Mouse (Mus musculus) spleen, postnatal 0 days (tissue): ENCODE results near the gene Pgam1. TPM values are rescaled to one million over a fixed set of nuclear protein-coding genes. Genes with fewer than 3 reads are reported as not detected.

Source experiments
- polyA plus RNA-seq: library from polyadenylated mRNA; unstranded; fragments of >200 nt; fragmentation: Nextera tagmentation; extraction: Ambion mirVana; gene quantifications from 2 replicates; pipeline ENCODE4 v1.2.1, GENCODE M21; 2015

Gene Pgam1
- 136 and 152 TPM in 2 replicates for polyA plus RNA-seq

DNA sequence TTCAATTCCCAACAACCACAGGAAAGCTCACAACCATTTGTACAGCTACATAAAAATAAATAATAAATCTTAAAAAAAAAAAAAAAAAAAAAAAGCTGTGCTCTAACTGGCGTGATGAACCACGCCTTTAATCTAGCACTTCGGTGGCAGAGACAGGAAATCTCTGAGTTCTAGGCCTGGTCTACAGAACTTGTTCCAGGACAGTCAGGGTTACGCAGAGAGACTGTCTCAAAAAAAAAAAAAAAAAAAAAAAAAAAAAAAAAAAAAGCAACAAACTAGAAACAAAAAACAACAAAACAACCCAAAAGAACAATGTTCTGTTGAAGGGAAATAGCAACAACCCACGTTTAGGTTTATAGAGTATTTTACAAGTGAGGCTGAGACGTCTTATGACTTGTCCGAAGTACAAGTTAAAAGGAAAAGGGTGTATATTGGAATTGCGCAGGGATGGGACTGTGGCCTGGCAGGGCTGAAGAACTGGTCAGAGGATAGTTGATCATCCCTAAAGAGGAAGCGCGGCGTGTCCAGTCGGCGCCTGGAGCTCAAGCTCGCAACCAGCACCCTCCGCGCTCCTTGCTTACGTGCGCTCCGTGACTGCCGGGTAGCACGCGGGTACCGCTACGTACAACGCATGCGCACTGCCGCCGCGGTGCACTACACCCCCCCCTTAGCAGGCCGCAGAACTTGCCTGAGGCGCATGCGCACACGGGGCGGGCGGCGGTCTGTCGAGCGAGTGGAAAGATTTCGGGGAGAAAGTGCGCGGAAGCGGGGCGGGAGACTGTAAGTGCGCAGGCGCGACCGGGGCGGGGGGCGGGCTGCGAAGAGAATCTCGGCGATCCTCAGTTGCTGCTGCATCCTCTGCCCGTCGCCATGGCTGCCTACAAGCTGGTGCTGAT lies at the start of gene Pgam1:
TSS of gene Pgam1 (plus strand) at position 746 of the 896 bp plus-strand sequence.

DNA sequence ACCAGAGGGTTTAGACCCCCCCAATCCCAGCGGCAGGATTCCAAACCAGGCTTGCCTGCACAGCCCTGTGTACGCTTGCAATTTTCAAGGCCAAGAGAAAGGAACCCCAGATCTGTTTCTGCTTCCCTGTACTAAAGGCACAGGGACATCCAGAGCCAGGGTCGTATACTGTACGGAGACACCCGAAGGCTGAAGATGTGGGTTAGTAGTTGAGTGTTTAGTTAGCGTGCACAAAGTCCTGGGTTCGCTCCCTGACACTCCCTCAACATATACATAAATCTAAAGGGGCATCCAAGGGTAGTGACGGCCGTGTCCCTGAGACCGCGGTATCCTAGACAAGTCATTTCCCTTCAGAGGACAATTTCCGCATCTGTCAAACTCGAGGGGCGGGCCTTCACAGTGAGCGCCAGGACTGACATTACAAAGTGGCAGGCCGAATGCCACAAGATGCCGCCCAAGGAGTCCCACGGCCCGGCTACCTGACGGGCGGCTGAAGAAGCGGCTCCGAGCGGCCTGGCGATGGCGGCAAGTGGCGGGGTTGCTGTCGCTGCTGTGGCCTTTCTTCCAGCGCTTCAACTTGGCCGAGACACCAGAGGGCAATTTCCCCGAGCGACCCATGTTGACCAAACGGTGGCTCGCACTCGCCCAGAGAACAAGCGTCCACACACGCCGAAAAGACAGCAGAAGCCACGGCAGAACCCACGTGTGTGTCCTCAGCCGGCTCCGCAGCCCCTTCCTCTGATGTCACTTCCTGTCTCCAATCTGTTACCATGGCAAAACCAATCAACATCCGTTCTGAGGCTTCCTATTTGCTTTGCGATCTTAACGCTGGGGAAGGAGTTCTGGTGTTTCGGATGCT lies 16.0 kb upstream of the Pgam1 start, which contains the start of gene Rrp12:
TSS of gene Rrp12 (minus strand) at position 714 of the 859 bp plus-strand sequence.

DNA sequence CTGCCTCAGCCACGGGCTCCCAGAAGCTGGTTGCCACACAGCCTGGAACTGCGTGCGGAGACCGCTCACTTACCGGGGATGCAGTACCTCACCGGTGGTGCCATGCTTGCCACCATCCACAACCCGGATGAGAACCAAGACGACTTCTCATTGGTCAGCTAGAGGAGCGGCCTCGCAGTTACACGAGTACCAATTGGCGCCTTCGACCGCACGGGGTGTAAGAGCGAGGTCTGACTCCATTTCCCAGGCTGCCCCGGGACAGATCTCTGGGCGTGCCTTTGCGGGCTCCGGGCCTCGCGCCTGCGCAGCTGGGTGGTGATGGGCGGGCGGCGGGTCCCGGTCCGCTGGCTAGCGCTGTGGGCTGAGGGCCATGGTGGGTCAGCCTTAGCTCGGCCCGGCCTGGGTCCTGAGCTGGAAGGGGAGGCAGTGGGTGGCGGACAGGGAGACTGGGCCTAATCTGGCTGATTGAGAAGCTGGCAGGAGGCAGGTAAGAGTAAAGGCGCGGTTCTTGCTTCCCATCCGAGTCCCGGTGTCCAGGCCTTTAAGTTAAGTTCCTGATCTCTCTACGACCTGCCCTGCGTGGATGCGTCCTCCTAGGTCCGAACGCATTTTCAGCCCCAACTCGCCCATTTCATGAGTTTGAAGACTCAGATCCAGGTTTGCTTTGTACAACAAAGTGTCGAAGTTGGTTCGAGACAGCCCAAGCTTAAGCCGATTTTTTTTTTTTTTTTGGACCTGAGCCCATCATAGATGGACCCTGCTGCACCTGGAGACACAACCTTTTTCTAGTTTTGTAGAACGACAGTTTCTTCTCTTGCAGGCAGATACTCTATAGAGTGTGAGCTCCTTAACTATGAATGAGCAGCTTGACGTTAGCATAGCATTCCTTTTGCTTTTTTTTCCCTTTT lies 21.7 kb downstream of the Pgam1 start, which contains the start of the genes Exosc1 and Zdhhc16:
TSS of gene Exosc1 (minus strand) at position 245 of the 908 bp plus-strand sequence.
TSS of gene Zdhhc16 (plus strand) at position 302 of the 908 bp plus-strand sequence.

Other genes starting within 250 kb of the Pgam1 start
- 0.13 and 0.28 TPM in 2 replicates for gene Slit1, start 168.3 kb upstream of the Pgam1 start, polyA plus RNA-seq
- 29.4 and 29.5 TPM in 2 replicates for gene Arhgap19, start 109.9 kb upstream of the Pgam1 start, polyA plus RNA-seq
- gene Frat1, start 82.0 kb upstream of the Pgam1 start, polyA plus RNA-seq = 24.6 and 25.8 TPM in 2 replicates
- 11.7 and 12.3 TPM in 2 replicates for gene Frat2, start 63.8 kb upstream of the Pgam1 start, polyA plus RNA-seq
- gene Rrp12, start 15.8 kb upstream of the Pgam1 start, polyA plus RNA-seq = 8.0 TPM in 2 replicates
- gene Exosc1, start 21.5 kb downstream of the Pgam1 start, polyA plus RNA-seq = 65.5 and 67.9 TPM in 2 replicates
- gene Zdhhc16, start 21.6 kb downstream of the Pgam1 start, polyA plus RNA-seq = 43.8 and 46.1 TPM in 2 replicates
- 12.9 and 18.3 TPM in 2 replicates for gene Mms19, start 69.2 kb downstream of the Pgam1 start, polyA plus RNA-seq
- gene Ubtd1, start 69.8 kb downstream of the Pgam1 start, polyA plus RNA-seq = 6.5 and 9.7 TPM in 2 replicates
- gene Ankrd2, start 124.1 kb downstream of the Pgam1 start, polyA plus RNA-seq = 5.4 and 6.2 TPM in 2 replicates
- 0.81 and 1.1 TPM in 2 replicates for gene Hoga1, start 133.7 kb downstream of the Pgam1 start, polyA plus RNA-seq
- gene 4933411K16Rik, start 140.3 kb downstream of the Pgam1 start, polyA plus RNA-seq = not detected in 2 replicates
- gene Morn4, start 174.4 kb downstream of the Pgam1 start, polyA plus RNA-seq = 2.3 and 3.6 TPM in 2 replicates
- 9.6 and 12.5 TPM in 2 replicates for gene Pi4k2a, start 178.5 kb downstream of the Pgam1 start, polyA plus RNA-seq
- gene Avpi1, start 217.1 kb downstream of the Pgam1 start, polyA plus RNA-seq = 5.9 and 10.2 TPM in 2 replicates
- 4.2 and 6.5 TPM in 2 replicates for gene Marveld1, start 235.5 kb downstream of the Pgam1 start, polyA plus RNA-seq